Mouse (Mus musculus) v-Abl transformed pro-B cells (cell line): ENCODE measurements around the gene Svs5.

Source experiments
- in situ Hi-C, 2 experiments: fragments of 400-800 bp; cut with MboI; formaldehyde crosslinking; loops; one replicate each; pipeline ENCODE4 v1.15.1; 2025; ENCODE audit not compliant: unreplicated experiment in 2 of 2

Svs5 gene

DNA sequence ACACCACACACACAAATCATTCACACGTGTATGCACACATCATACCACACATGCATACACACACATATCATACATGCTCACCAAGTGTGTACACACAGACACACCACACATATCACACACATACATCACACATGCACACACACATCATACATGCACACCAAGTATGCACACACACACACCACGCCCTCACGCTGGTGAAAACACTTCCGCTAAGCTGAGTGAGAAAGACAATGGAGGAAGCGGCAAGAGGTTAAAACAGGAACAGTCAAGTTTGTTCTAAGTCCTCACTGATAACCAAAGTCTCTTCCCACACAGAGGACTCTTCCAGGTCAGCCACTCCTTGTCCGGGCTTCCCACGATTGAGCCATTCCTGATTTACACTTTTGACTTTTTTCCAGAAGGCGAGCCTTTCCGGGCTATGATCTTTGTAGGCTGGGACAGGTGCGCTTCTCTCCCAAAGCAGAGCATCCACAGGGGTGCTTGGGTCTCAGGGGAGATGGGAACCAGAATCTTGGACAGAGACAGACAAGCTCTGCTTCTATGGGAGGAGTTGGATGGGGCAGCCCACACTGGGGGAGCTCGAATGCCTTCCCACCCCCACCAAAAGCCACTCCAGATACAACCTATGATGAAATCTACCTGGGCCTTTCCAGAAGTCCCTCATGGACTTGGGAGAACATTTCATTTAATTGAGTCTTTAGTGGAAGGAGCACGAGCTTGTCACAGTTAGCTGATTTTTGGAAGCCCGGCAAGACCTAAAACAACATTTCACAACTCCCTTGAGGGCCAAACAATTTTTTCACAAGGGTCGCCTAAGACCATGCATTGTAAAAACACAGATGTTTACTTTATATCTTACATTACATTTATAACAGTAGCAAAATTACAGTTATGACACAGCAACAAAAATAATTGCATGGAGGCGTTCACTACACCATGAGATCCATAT, 45.2 kb downstream of the Svs5 start:
- in situ Hi-C loops = no loop called here

DNA sequence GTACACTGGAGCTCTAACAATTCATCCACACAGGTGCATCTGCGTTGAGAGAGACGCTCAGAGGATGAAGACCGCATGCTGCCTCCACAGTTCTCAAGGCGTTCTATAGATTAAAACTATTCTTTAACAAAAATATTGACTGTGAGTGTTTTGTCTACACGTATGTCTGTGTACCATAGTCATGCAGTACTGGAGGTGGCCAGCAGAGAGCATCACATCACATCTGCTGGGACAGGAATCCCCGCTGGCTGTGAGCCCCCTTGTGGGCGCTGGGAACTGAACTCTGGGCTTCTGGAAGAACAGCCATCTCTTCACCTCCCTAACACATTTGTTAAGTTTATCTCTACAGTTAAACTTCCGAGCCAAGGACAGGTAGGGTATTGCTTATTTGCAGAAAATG, 49.2 kb downstream of the Svs5 start:
- in situ Hi-C loops = loop anchor here in 1 of 2 experiments (10.0 kb wide), 1 partner anchor 197 kb away; the partner anchor contains the start of gene Wfdc5

DNA sequence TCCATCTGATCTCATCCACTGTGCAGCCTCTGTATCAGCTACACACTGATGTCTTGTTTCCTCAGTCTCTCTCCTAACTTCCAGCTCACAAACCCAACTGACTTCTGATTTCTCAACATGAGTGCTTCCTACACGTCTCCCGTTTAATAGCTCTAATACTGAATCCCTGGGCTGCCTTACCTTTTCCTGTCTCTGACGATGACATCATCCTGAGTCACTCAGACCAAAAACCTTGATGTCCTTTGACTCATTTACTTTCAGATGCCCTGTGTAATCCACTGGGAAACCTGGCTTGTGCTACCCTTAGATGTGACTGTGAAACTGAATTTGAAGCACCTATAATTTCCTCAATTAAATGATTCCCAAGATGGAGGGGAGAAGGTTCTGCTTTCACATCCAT, 50.4 kb downstream of the Svs5 start:
- in situ Hi-C loops = loop anchor here in 1 of 2 experiments (10.0 kb wide), 1 partner anchor 198 kb away; the partner anchor contains the start of gene Wfdc5
